Mouse (Mus musculus): ENCODE measurements around the gene Ptprj. TPM values are rescaled to one million over a fixed set of nuclear protein-coding genes. Genes with fewer than 3 reads are reported as not detected.
"Not testable (repeated sequence)": the region's sequence is repeated elsewhere in the genome, so short reads cannot be mapped to it uniquely, and the experiment has no call there.

The Ptprj gene
- total RNA-seq, 2 experiments from 2014 or later = 9.0 to 9.1 TPM

GRCm38 (mm10) chr2:90441811-90442210 lies 138.6 kb downstream of the Ptprj start:
- intact Hi-C loops (cut with DNase I); DNase-seq: not testable (repeated sequence)

- DNase-seq; intact Hi-C loops (cut with DNase I): not testable (repeated sequence)
Observed at GRCm38 (mm10) chr2:90440169-90440568, 140.3 kb downstream of the Ptprj start.

- DNase-seq; intact Hi-C loops (cut with DNase I): not testable (repeated sequence)
Observed at GRCm38 (mm10) chr2:90437453-90437852, 143.0 kb downstream of the Ptprj start.

- intact Hi-C loops (cut with DNase I); DNase-seq: not testable (repeated sequence)
Observed at GRCm38 (mm10) chr2:90429782-90430181, 150.7 kb downstream of the Ptprj start.

- DNase-seq; intact Hi-C loops (cut with DNase I): not testable (repeated sequence)
Observed at GRCm38 (mm10) chr2:90428988-90429717, 151.3 kb downstream of the Ptprj start.

- DNase-seq; intact Hi-C loops (cut with DNase I): not testable (repeated sequence)
Observed at GRCm38 (mm10) chr2:90424937-90425336, 155.5 kb downstream of the Ptprj start.

GRCm38 (mm10) chr2:90422282-90422681 lies 158.2 kb downstream of the Ptprj start:
- DNase-seq; intact Hi-C loops (cut with DNase I): not testable (repeated sequence)

GRCm38 (mm10) chr2:90414110-90414821 lies 166.2 kb downstream of the Ptprj start:
- intact Hi-C loops (cut with DNase I) = not testable (repeated sequence)
- DNase-seq = peak; percentile 3 to 10

- DNase-seq; intact Hi-C loops (cut with DNase I): not testable (repeated sequence)
Observed at GRCm38 (mm10) chr2:90398633-90399107, 181.8 kb downstream of the Ptprj start, which contains the start of gene Olfr1274-ps. TSS of gene Olfr1274-ps (plus strand) at chr2:90398683.

Other genes with a start within 250 kb of the Ptprj start
- gene Olfr1274-ps, start 182.0 kb downstream of the Ptprj start, total RNA-seq (2021) = not detected
- 10 to 100 TPM; 10.3 to 19.3 TPM for gene Nup160, start 96.6 kb upstream of the Ptprj start, total RNA-seq (2021)
- gene Fnbp4, start 164.7 kb upstream of the Ptprj start, total RNA-seq (2021) = 10 to 100 TPM; 24.5 to 30.2 TPM
- gene Agbl2, start 202.1 kb upstream of the Ptprj start, total RNA-seq (2021) = 1 to 10 TPM; 1.2 to 1.3 TPM